ENCODE assay signal across 12 mouse cellular contexts in the genomic region with DNA sequence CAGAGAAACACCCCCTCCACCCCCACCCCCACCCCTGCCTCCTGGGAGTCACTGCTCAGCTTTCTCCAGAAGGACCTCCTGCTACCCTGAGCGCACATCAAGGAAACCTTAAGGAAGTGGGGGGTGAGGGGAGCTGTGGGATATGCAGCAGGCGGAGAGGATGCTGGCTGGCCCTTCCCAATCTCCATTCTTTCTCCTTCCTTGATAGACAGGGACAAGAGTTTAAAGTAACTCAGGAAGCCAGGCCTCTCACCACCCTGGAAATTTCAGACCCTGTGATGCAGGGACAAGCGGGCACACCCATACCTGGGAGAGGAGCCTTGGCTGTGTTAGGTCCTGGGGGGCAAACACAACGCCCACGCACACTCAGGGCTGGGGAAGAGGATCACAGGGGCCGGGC. TPM values are rescaled to one million over a fixed set of nuclear protein-coding genes. Genes with fewer than 3 reads are reported as not detected.
DNase-seq lines count a peak whose midpoint lies in the region; ATAC-seq and TF ChIP-seq lines count a peak whose summit lies in the region.
"Had no signal": no experiment of that assay in that cellular context is flagged by ENCODE, and none has a peak within 500 bp of the region (broad histone marks: within the 10 kb centered on the region; RNA-seq: fewer than 3 reads in every experiment).

No protein-coding gene starts in this region.

- no peak for ATAC-seq in embryonic facial prominence, embryonic 14.5 days (ENCODE audit: low read depth)
- ATAC-seq in hindbrain, postnatal 0 days = no peak
- ATAC-seq: CD4-positive, CD25-positive, alpha-beta regulatory T cell, adult 4 months had no signal

- H3K27ac ChIP-seq in embryonic facial prominence, embryonic 14.5 days (replicated peaks; ENCODE audit: low read depth, low read length) = peak overlapping the region; percentile 15; the same call in 1 of the 2 replicates
- H3K27ac ChIP-seq in hindbrain, postnatal 0 days = peak overlapping the region; percentile 64

- H3K27me3 ChIP-seq in embryonic facial prominence, embryonic 14.5 days (replicated peaks; ENCODE audit: control insufficient read depth, insufficient read depth, low read length) = no peaks in the 10 kb centered on the region
- H3K27me3 ChIP-seq in hindbrain, postnatal 0 days (ENCODE audit: insufficient read depth, low read length) = no peaks in the 10 kb centered on the region

- intact Hi-C loops in heart, postnatal 14 days (cut with DNase I) = no loop called here

- H3K9ac ChIP-seq in embryonic facial prominence, embryonic 14.5 days (ENCODE audit: low read depth, low read length) = no peak overlapping the region
- no peak overlapping the region for H3K9ac ChIP-seq in hindbrain, postnatal 0 days (replicated peaks; ENCODE audit: low read length)

- H3K36me3 ChIP-seq in embryonic facial prominence, embryonic 14.5 days (ENCODE audit: control insufficient read depth, insufficient read depth, low read length) = no peaks in the 10 kb centered on the region
- H3K36me3 ChIP-seq in hindbrain, postnatal 0 days (ENCODE audit: insufficient read depth, low read length) = no peaks in the 10 kb centered on the region

- peak; percentile 44 to 70 for DNase-seq in heart, adult 9 months (ENCODE audit: low spot score in 2 of 2)
- DNase-seq in heart, postnatal 14 days = no peak
- no peak for DNase-seq in embryonic facial prominence, embryonic 14.5 days (ENCODE audit: low spot score)
- DNase-seq in hindbrain, postnatal 0 days (ENCODE audit: low spot score) = no peak
- DNase-seq in lung, postnatal 10 days = peak; percentile 62
- no peak for DNase-seq in frontal cortex, postnatal 36 days (ENCODE audit: low spot score in 2 of 2)
- DNase-seq in ovary, postnatal 14 days (ENCODE audit: low spot score) = no peak
- DNase-seq in spleen, postnatal 4 days (ENCODE audit: low spot score in 2 of 2) = no peak
- DNase-seq: thymus, postnatal 36 days had no signal

- peaks cover 27% of the 10 kb centered on the region for H3K4me1 ChIP-seq in embryonic facial prominence, embryonic 14.5 days (ENCODE audit: control insufficient read depth, insufficient read depth, low read length)
- H3K4me1 ChIP-seq in hindbrain, postnatal 0 days (ENCODE audit: insufficient read depth, low read length) = peaks cover 10% of the 10 kb centered on the region

- no peak overlapping the region for H3K4me2 ChIP-seq in embryonic facial prominence, embryonic 14.5 days (ENCODE audit: low read depth, low read length)
- no peak overlapping the region for H3K4me2 ChIP-seq in hindbrain, postnatal 0 days (ENCODE audit: low read depth, low read length)

- no peaks in the 10 kb centered on the region for H3K9me3 ChIP-seq in embryonic facial prominence, embryonic 14.5 days (ENCODE audit: control insufficient read depth, low read length)
- H3K9me3 ChIP-seq in hindbrain, postnatal 0 days (ENCODE audit: low read length) = no peaks in the 10 kb centered on the region

- H3K4me3 ChIP-seq in embryonic facial prominence, embryonic 14.5 days (ENCODE audit: low read depth, low read length) = no peak overlapping the region
- H3K4me3 ChIP-seq in hindbrain, postnatal 0 days (ENCODE audit: low read length) = no peak overlapping the region
- H3K4me3 ChIP-seq: erythroblast, embryonic 14.5 days had no signal

- no peak for TF ChIP-seq CTCF in hindbrain, postnatal 0 days (IDR thresholded peaks at IDR 0.05; ENCODE audit: low read depth)

- WGBS in embryonic facial prominence, embryonic 14.5 days = 76% methylated on average over 6 of the region's 6 CpGs
- 78% methylated on average over 6 of the region's 6 CpGs for WGBS in hindbrain, postnatal 0 days

RNA-seq across cellular contexts. Expression of a gene that starts 10.7 kb away (rescaled TPM):
- 10 to 100 TPM; 33.9 to 35.3 TPM for total RNA-seq in heart, postnatal 14 days (2021)
- 8.8 and 9.2 TPM in 2 replicates for polyA plus RNA-seq in embryonic facial prominence, embryonic 14.5 days (2014; fragmentation: Nextera tagmentation; extraction: Ambion mirVana)
- 9.2 and 10.6 TPM in 2 replicates for total RNA-seq in hindbrain, postnatal 0 days (2014; rRNA removed)
- 2.5 and 3.1 TPM in 2 replicates for polyA plus RNA-seq in hindbrain, postnatal 0 days (2015; fragmentation: Nextera tagmentation; extraction: Ambion mirVana)

RNA-seq across cellular contexts. Expression of a gene that starts 16.4 kb away (rescaled TPM):
- total RNA-seq in heart, postnatal 14 days (2021) = not detected
- 0.69 and 1.0 TPM in 2 replicates for polyA plus RNA-seq in embryonic facial prominence, embryonic 14.5 days (2014; fragmentation: Nextera tagmentation; extraction: Ambion mirVana)
- 0.16 TPM in 1 of 2 replicates, not detected in the other for total RNA-seq in hindbrain, postnatal 0 days (2014; rRNA removed)
- 0.10 TPM in 1 of 2 replicates, not detected in the other for polyA plus RNA-seq in hindbrain, postnatal 0 days (2015; fragmentation: Nextera tagmentation; extraction: Ambion mirVana)
- total RNA-seq: adrenal gland, postnatal 36 days had no signal
- polyA plus RNA-seq: CD4-positive, CD25-positive, alpha-beta regulatory T cell, adult 4 months; erythroblast, embryonic 14.5 days had no signal

Comparison
In these comparisons a context has a peak if more than half of its experiments do, and no peak if none do; other contexts are left out.
1. DNase-seq: peak in heart, adult 9 months (2 of 2) and lung, postnatal 10 days (single experiment); none in heart, postnatal 14 days (0 of 2), embryonic facial prominence, embryonic 14.5 days (single experiment), hindbrain, postnatal 0 days (single experiment), frontal cortex, postnatal 36 days (0 of 2), ovary, postnatal 14 days (single experiment) and spleen, postnatal 4 days (0 of 2).